Mouse (Mus musculus) megakaryocyte, embryonic 14.5 days (primary cell): ENCODE measurements around the gene Myo1e.

Source experiments
- FLI1 ChIP-seq: IDR thresholded peaks from 2 replicates; pipeline ENCODE4 v1.6.1; 2012; ENCODE audit warnings: low read length, inconsistent platforms, mixed read lengths
- GATA1 ChIP-seq: IDR thresholded peaks from 3 replicates; pipeline ENCODE4 v1.6.1; 2012; ENCODE audit warnings: mixed read lengths, low read length, inconsistent platforms, borderline replicate concordance

DNA sequence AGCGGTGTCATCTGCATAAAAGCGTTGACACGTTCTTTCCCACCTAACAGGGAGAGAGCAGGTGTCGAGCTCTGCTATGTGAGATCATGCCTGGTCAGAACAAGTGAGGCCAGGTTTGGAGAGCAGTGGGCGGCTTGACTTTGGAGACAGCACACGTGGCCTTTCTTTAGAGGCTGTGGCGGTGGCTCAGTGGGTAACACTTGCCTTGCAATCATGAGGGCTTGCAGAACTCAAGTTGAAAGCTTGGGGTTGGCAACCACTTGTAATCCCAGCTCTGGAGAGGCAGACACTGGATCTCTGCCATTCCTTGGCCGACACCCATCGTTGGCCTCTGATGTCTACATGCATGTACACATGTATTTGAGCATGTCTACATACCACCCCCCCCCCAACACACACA is 64.5 kb downstream of the Myo1e start:
- no peak for TF ChIP-seq GATA1
- TF ChIP-seq FLI1, result no peak
